8 mouse cellular contexts compared by ENCODE assay signal in the genomic region with DNA sequence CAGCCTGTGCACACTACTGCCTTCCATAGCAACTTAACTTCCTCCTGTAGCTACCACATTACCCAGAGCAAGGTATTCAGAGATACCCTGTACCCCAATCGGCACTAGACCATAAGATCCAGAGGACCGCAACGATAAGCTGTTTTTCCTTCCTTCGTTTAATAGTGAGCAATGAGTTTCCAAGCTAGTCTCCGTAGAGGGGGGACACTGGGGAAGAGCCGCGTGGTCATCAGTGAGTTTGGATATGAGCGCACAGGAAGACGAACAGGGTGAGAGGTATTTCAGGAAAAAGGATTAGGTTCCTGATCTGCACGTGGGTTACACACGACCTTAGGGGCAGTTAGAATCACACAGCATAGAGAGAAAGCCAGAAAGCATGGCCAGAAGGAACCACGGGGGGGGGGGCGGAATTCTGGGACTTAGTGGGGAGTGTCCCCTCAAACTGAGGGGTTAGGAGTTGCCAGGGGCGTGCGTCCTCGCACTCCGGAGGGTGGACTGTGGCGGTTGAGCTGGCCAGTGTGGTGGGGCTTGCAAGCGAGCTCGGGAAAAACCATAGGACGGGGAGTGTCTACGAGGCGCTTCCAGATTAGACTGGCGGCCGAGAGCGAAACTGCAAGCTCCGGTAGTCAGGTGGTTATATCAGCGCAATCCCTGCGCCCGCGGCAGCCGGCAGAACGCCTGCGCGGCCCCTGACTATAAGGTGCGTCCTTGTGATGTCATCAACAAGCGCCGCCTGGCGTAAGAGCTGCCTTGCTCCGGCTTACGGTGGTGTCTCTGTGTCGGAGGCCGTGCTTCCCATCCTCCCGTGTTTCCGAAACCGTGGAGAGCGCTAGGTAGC. TPM values are rescaled to one million over a fixed set of nuclear protein-coding genes. Genes with fewer than 3 reads are reported as not detected.
DNase-seq lines count a peak whose midpoint lies in the region; ATAC-seq and TF ChIP-seq lines count a peak whose summit lies in the region.

No protein-coding gene starts in this region.

- H3K36me3 ChIP-seq in E14TG2a.4 (ENCODE audit: insufficient read depth, low read length) = peaks cover 35% of the 10 kb centered on the region
- H3K36me3 ChIP-seq in forebrain, embryonic 12.5 days (replicated peaks) = peaks cover 23% of the 10 kb centered on the region
- H3K36me3 ChIP-seq in liver, postnatal 0 days (replicated peaks; ENCODE audit: insufficient read depth, low read length) = peaks cover 7% of the 10 kb centered on the region; the same call in 1 of the 2 replicates
- H3K36me3 ChIP-seq in neural tube, embryonic 14.5 days (ENCODE audit: control insufficient read depth, insufficient read depth, low read length) = peaks cover 11% of the 10 kb centered on the region

- H3K4me3 ChIP-seq in E14TG2a.4 (replicated peaks; ENCODE audit: low read length) = peak overlapping the region; percentile 94
- H3K4me3 ChIP-seq in forebrain, embryonic 12.5 days (replicated peaks) = peak overlapping the region; percentile 57
- H3K4me3 ChIP-seq in liver, postnatal 0 days (ENCODE audit: low read depth, low read length) = peak overlapping the region; percentile 74
- peak overlapping the region; percentile 77 for H3K4me3 ChIP-seq in neural tube, embryonic 14.5 days (ENCODE audit: low read depth, low read length)

- H3K4me1 ChIP-seq in E14TG2a.4 (replicated peaks; ENCODE audit: low read depth, low read length) = peaks cover 67% of the 10 kb centered on the region
- peaks cover 26% of the 10 kb centered on the region for H3K4me1 ChIP-seq in forebrain, embryonic 12.5 days
- peaks cover 17% of the 10 kb centered on the region for H3K4me1 ChIP-seq in liver, postnatal 0 days (ENCODE audit: insufficient read depth)
- peaks cover 25% of the 10 kb centered on the region for H3K4me1 ChIP-seq in neural tube, embryonic 14.5 days (ENCODE audit: control insufficient read depth, insufficient read depth, low read length)

- TF ChIP-seq EP300 in liver, postnatal 0 days (IDR thresholded peaks at IDR 0.05; ENCODE audit: low read depth) = no peak

- ATAC-seq in forebrain, embryonic 12.5 days (ENCODE audit: low FRiP score) = peak; percentile 97
- peak; percentile 95 for ATAC-seq in liver, postnatal 0 days
- ATAC-seq in neural tube, embryonic 14.5 days (ENCODE audit: low read depth) = peak; percentile 94

- WGBS in forebrain, embryonic 12.5 days = 2% methylated on average over 47 of the region's 47 CpGs
- WGBS in large intestine, adult 2 months = under 1% methylated on average over 47 of the region's 47 CpGs
- 1% methylated on average over 47 of the region's 47 CpGs for WGBS in liver, postnatal 0 days (ENCODE audit: insufficient replicate concordance)
- 2% methylated on average over 47 of the region's 47 CpGs for WGBS in neural tube, embryonic 14.5 days

- peaks cover 35% of the 10 kb centered on the region for H3K27me3 ChIP-seq in E14TG2a.4 (ENCODE audit: insufficient read depth, low read length)
- H3K27me3 ChIP-seq in forebrain, embryonic 12.5 days = peaks cover 42% of the 10 kb centered on the region
- 0 out of 2 replicates have a peak, but pooled peaks cover 1% of the 10 kb centered on the region for H3K27me3 ChIP-seq in liver, postnatal 0 days (ENCODE audit: insufficient read depth, low read length)
- peaks cover 6% of the 10 kb centered on the region; the same call in 1 of the 2 replicates for H3K27me3 ChIP-seq in neural tube, embryonic 14.5 days (ENCODE audit: control insufficient read depth, insufficient read depth, low read length)

- peak overlapping the region; percentile 85 for H3K9ac ChIP-seq in forebrain, embryonic 12.5 days
- H3K9ac ChIP-seq in liver, postnatal 0 days (replicated peaks) = peak overlapping the region; percentile 84
- H3K9ac ChIP-seq in neural tube, embryonic 14.5 days (replicated peaks; ENCODE audit: low read depth, low read length) = peak overlapping the region; percentile 92

- H3K9me3 ChIP-seq in E14TG2a.4 (ENCODE audit: low read length) = no peaks in the 10 kb centered on the region
- no peaks in the 10 kb centered on the region for H3K9me3 ChIP-seq in forebrain, embryonic 12.5 days
- no peaks in the 10 kb centered on the region for H3K9me3 ChIP-seq in liver, postnatal 0 days (ENCODE audit: low read length)
- no peaks in the 10 kb centered on the region for H3K9me3 ChIP-seq in neural tube, embryonic 14.5 days (ENCODE audit: control insufficient read depth, low read length)

- H3K4me2 ChIP-seq in forebrain, embryonic 12.5 days = peak overlapping the region; percentile 96
- H3K4me2 ChIP-seq in liver, postnatal 0 days (ENCODE audit: low read depth, low read length) = peak overlapping the region; percentile 88
- H3K4me2 ChIP-seq in neural tube, embryonic 14.5 days (ENCODE audit: low read depth, low read length) = peak overlapping the region; percentile 98

- intact Hi-C loops in heart, postnatal 10 days (cut with DNase I) = loop anchor here (1.0 kb wide), 1 partner anchor 9 kb away; no protein-coding TSS in a partner anchor

- peak; percentile 32 for TF ChIP-seq CTCF in E14TG2a.4 (conservative IDR thresholded peaks at IDR 0.05; ENCODE audit: low read length)
- TF ChIP-seq CTCF in liver, postnatal 0 days (IDR thresholded peaks at IDR 0.05; ENCODE audit: low read depth) = peak; percentile 66

- peak overlapping the region; percentile 90 for H3K27ac ChIP-seq in forebrain, embryonic 12.5 days
- peak overlapping the region; percentile 83 for H3K27ac ChIP-seq in liver, postnatal 0 days (ENCODE audit: low read depth)
- peak overlapping the region; percentile 92 for H3K27ac ChIP-seq in neural tube, embryonic 14.5 days (ENCODE audit: low read depth, low read length)

- peak; percentile 95 for DNase-seq in c-Kit-positive CD71-positive TER-119-positive erythroid progenitor cells, embryonic 14.5 days (ENCODE audit: low spot score)
- peak; percentile 96 to 97 for DNase-seq in heart, postnatal 10 days
- peak; percentile 85 for DNase-seq in large intestine, adult 2 months (ENCODE audit: low read depth, low spot score)
- peak; percentile 96 for DNase-seq in liver, postnatal 0 days
- DNase-seq in testis, postnatal 10 days (ENCODE audit: low spot score) = peak; percentile 97

RNA-seq across cellular contexts. Expression of gene Slc25a1, which starts 6.5 kb away (rescaled TPM):
- polyA plus RNA-seq in forebrain, embryonic 12.5 days (2016; fragmentation: Nextera tagmentation; extraction: Ambion mirVana) = 108 and 109 TPM in 2 replicates
- 10 to 100 TPM; 12.7 to 13.5 TPM for total RNA-seq in heart, postnatal 10 days (2021)
- 191 and 199 TPM in 2 replicates for polyA plus RNA-seq in large intestine, adult 2 months (2012; rRNA removed)
- polyA plus RNA-seq in liver, postnatal 0 days (2015; fragmentation: Nextera tagmentation; extraction: Ambion mirVana) = 77.7 and 78.3 TPM in 2 replicates
- polyA plus RNA-seq in neural tube, embryonic 14.5 days (2014; fragmentation: Nextera tagmentation; extraction: Ambion mirVana) = 165 and 199 TPM in 2 replicates

RNA-seq across cellular contexts. Expression of gene Gsc2, which starts 6.7 kb away (rescaled TPM):
- 0.45 TPM in 1 of 2 replicates, not detected in the other for polyA plus RNA-seq in forebrain, embryonic 12.5 days (2016; fragmentation: Nextera tagmentation; extraction: Ambion mirVana)
- not detected for total RNA-seq in heart, postnatal 10 days (2021)
- polyA plus RNA-seq in large intestine, adult 2 months (2012; rRNA removed) = not detected in 2 replicates
- polyA plus RNA-seq in liver, postnatal 0 days (2015; fragmentation: Nextera tagmentation; extraction: Ambion mirVana) = not detected in 2 replicates
- 0.24 TPM in 1 of 2 replicates, not detected in the other for polyA plus RNA-seq in neural tube, embryonic 14.5 days (2014; fragmentation: Nextera tagmentation; extraction: Ambion mirVana)

RNA-seq across cellular contexts. Expression of gene Ess2, which starts 10.4 kb away (rescaled TPM):
- 54.2 and 55.4 TPM in 2 replicates for polyA plus RNA-seq in forebrain, embryonic 12.5 days (2016; fragmentation: Nextera tagmentation; extraction: Ambion mirVana)
- 10 to 100 TPM; 16.3 to 16.5 TPM for total RNA-seq in heart, postnatal 10 days (2021)
- polyA plus RNA-seq in large intestine, adult 2 months (2012; rRNA removed) = 12.1 and 17.4 TPM in 2 replicates
- polyA plus RNA-seq in liver, postnatal 0 days (2015; fragmentation: Nextera tagmentation; extraction: Ambion mirVana) = 5.6 and 6.6 TPM in 2 replicates
- 42.4 and 42.5 TPM in 2 replicates for polyA plus RNA-seq in neural tube, embryonic 14.5 days (2014; fragmentation: Nextera tagmentation; extraction: Ambion mirVana)

RNA-seq across cellular contexts. Expression of gene Tssk2, which starts 23.1 kb away (rescaled TPM):
- not detected in 2 replicates for polyA plus RNA-seq in forebrain, embryonic 12.5 days (2016; fragmentation: Nextera tagmentation; extraction: Ambion mirVana)
- not detected for total RNA-seq in heart, postnatal 10 days (2021)
- polyA plus RNA-seq in large intestine, adult 2 months (2012; rRNA removed) = not detected in 2 replicates
- polyA plus RNA-seq in liver, postnatal 0 days (2015; fragmentation: Nextera tagmentation; extraction: Ambion mirVana) = not detected in 2 replicates
- not detected in 2 replicates for polyA plus RNA-seq in neural tube, embryonic 14.5 days (2014; fragmentation: Nextera tagmentation; extraction: Ambion mirVana)

RNA-seq across cellular contexts. Expression of gene Dgcr2, which starts 23.2 kb away (rescaled TPM):
- 97.9 and 106 TPM in 2 replicates for polyA plus RNA-seq in forebrain, embryonic 12.5 days (2016; fragmentation: Nextera tagmentation; extraction: Ambion mirVana)
- total RNA-seq in heart, postnatal 10 days (2021) = 10 to 100 TPM; 50.8 to 52.7 TPM
- polyA plus RNA-seq in large intestine, adult 2 months (2012; rRNA removed) = 82.4 and 104 TPM in 2 replicates
- 17.9 and 18.0 TPM in 2 replicates for polyA plus RNA-seq in liver, postnatal 0 days (2015; fragmentation: Nextera tagmentation; extraction: Ambion mirVana)
- polyA plus RNA-seq in neural tube, embryonic 14.5 days (2014; fragmentation: Nextera tagmentation; extraction: Ambion mirVana) = 98.8 and 104 TPM in 2 replicates

Comparison
In these comparisons a context has a peak if more than half of its experiments do, and no peak if none do; other contexts are left out.
1. Peak in every context shown above with its lines: DNase-seq, ATAC-seq, H3K4me3 ChIP-seq and H3K27ac ChIP-seq.